Mouse (Mus musculus): ENCODE measurements at regions not wholly inside any gene's neighbourhood (a gene's known extent, or its start where the extent isn't known, plus 50 kb on each side); places are given as distances from the start of the nearest gene placed in this dataset.
A peak's percentile ranks its signal among the peaks of the same experiment; 100 is the strongest.

GRCm38 (mm10) chr3:52466571-52466970 is 198.4 kb downstream of the Foxo1 start:
- no peak for DNase-seq (ENCODE audit: low spot score in 2 of 2)

- DNase-seq (ENCODE audit: low spot score in 2 of 2): no peak
Measured at GRCm38 (mm10) chr3:52463911-52464310, 195.8 kb downstream of the Foxo1 start.

- DNase-seq (ENCODE audit: low spot score in 2 of 2): no peak
Measured at GRCm38 (mm10) chr3:52454955-52455354, 186.8 kb downstream of the Foxo1 start.

- DNase-seq (ENCODE audit: low spot score in 2 of 2): no peak
Measured at GRCm38 (mm10) chr3:52453041-52453440, 184.9 kb downstream of the Foxo1 start.

- DNase-seq (ENCODE audit: low spot score in 2 of 2): peak; percentile 20 to 45
Measured at GRCm38 (mm10) chr3:52452345-52452744, 184.2 kb downstream of the Foxo1 start.

- no peak for DNase-seq (ENCODE audit: low spot score in 2 of 2)
Measured at GRCm38 (mm10) chr3:52446991-52447390, 178.9 kb downstream of the Foxo1 start.

- no peak for DNase-seq (ENCODE audit: low spot score in 2 of 2)
Measured at GRCm38 (mm10) chr3:52446500-52446899, 178.4 kb downstream of the Foxo1 start.

- DNase-seq (ENCODE audit: low spot score in 2 of 2): no peak
Measured at GRCm38 (mm10) chr3:52444420-52445119, 176.4 kb downstream of the Foxo1 start.

GRCm38 (mm10) chr3:52443856-52444255 is 175.7 kb downstream of the Foxo1 start:
- DNase-seq (ENCODE audit: low spot score in 2 of 2): peak in 1 of 2 experiments; percentile 14

- DNase-seq (ENCODE audit: low spot score in 2 of 2): no peak
Measured at GRCm38 (mm10) chr3:52429014-52429589, 161.0 kb downstream of the Foxo1 start.

- DNase-seq (ENCODE audit: low spot score in 2 of 2): no peak
Measured at GRCm38 (mm10) chr3:52422826-52423225, 154.7 kb downstream of the Foxo1 start.

GRCm38 (mm10) chr3:52416261-52416660 is 148.1 kb downstream of the Foxo1 start:
- DNase-seq (ENCODE audit: low spot score in 2 of 2): no peak

GRCm38 (mm10) chr3:52415361-52415760 is 147.2 kb downstream of the Foxo1 start:
- DNase-seq (ENCODE audit: low spot score in 2 of 2): no peak

GRCm38 (mm10) chr3:52414017-52414416 is 145.9 kb downstream of the Foxo1 start:
- no peak for DNase-seq (ENCODE audit: low spot score in 2 of 2)

- DNase-seq (ENCODE audit: low spot score in 2 of 2): no peak
Measured at GRCm38 (mm10) chr3:52413187-52413746, 145.1 kb downstream of the Foxo1 start.

- DNase-seq (ENCODE audit: low spot score in 2 of 2): no peak
Measured at GRCm38 (mm10) chr3:52411356-52411755, 143.2 kb downstream of the Foxo1 start.

GRCm38 (mm10) chr3:52409465-52409864 is 141.3 kb downstream of the Foxo1 start:
- no peak for DNase-seq (ENCODE audit: low spot score in 2 of 2)

GRCm38 (mm10) chr3:52406778-52407318 is 138.7 kb downstream of the Foxo1 start:
- no peak for DNase-seq (ENCODE audit: low spot score in 2 of 2)

- no peak for DNase-seq (ENCODE audit: low spot score in 2 of 2)
Measured at GRCm38 (mm10) chr3:52404636-52405035, 136.5 kb downstream of the Foxo1 start.

- no peak for DNase-seq (ENCODE audit: low spot score in 2 of 2)
Measured at GRCm38 (mm10) chr3:52403032-52403431, 134.9 kb downstream of the Foxo1 start.
